Mouse (Mus musculus) cortical plate, adult 2 months (tissue): Measurements from ENCODE around the gene Samd4.

ENCODE experiments used
- CTCF ChIP-seq: fragments of 200-500 bp; IDR thresholded peaks from 2 replicates; pipeline ENCODE4 v1.5.1; 2011; ENCODE audit warnings: mild to moderate bottlenecking, control low read depth, low read length; ENCODE audit not compliant: insufficient read depth; ENCODE audit errors: extremely low read depth
- POLR2A ChIP-seq: fragments of 200-500 bp; IDR thresholded peaks from 2 replicates; pipeline ENCODE4 v1.6.1; 2011; ENCODE audit warnings: mild to moderate bottlenecking, low read length, control low read depth; ENCODE audit not compliant: insufficient read depth; ENCODE audit errors: extremely low read depth

- TF ChIP-seq CTCF (no peak), POLR2A (no peak)
Measured at GRCm38 (mm10) chr14:47011171-47012139, 128.8 kb downstream of the Samd4 start.
